Mouse (Mus musculus): ENCODE measurements around the gene Fancg. TPM values are rescaled to one million over a fixed set of nuclear protein-coding genes. Genes with fewer than 3 reads are reported as not detected.

The Fancg gene
- polyA plus RNA-seq, 1 experiment: 36.7 TPM

GRCm38 (mm10) chr4:42958942-42959341, 51.4 kb downstream of the Fancg start:
- no peak overlapping the region for H3K27ac ChIP-seq (ENCODE audit: insufficient read depth, low read length)
- H3K27me3 ChIP-seq (ENCODE audit: control insufficient read depth, insufficient read depth, low read length): no peaks in the 10 kb centered on the region
- TF ChIP-seq POLR2A (IDR thresholded peaks at IDR 0.05; ENCODE audit: borderline replicate concordance, insufficient read depth, low read length) (peak; percentile 6; the same call in 1 of the 2 replicates), CTCF (IDR thresholded peaks at IDR 0.05; ENCODE audit: borderline replicate concordance, insufficient read depth, low read depth, low read length) (no peak)
- H3K4me3 ChIP-seq (replicated peaks; ENCODE audit: insufficient read depth, low read depth, low read length): no peak overlapping the region
- DNase-seq: no peak
- peaks cover 7% of the 10 kb centered on the region for H3K4me1 ChIP-seq (ENCODE audit: control insufficient read depth, insufficient read depth, low read length)
- 32% methylated on average over 8 of the region's 8 CpGs for WGBS

- H3K27me3 ChIP-seq (ENCODE audit: control insufficient read depth, insufficient read depth, low read length): no peaks in the 10 kb centered on the region
- no peak overlapping the region for H3K27ac ChIP-seq (ENCODE audit: insufficient read depth, low read length)
- H3K4me1 ChIP-seq (ENCODE audit: control insufficient read depth, insufficient read depth, low read length): peaks cover 16% of the 10 kb centered on the region
- WGBS: 72% methylated on average over 8 of the region's 8 CpGs
- no peak overlapping the region for H3K4me3 ChIP-seq (replicated peaks; ENCODE audit: insufficient read depth, low read depth, low read length)
- no peak for DNase-seq
- no peak for TF ChIP-seq CTCF (IDR thresholded peaks at IDR 0.05; ENCODE audit: borderline replicate concordance, insufficient read depth, low read depth, low read length)
- TF ChIP-seq POLR2A (IDR thresholded peaks at IDR 0.05; ENCODE audit: borderline replicate concordance, insufficient read depth, low read length): no peak
These were observed 52.3 kb downstream of the Fancg start for GRCm38 (mm10) chr4:42957979-42958378.

DNA sequence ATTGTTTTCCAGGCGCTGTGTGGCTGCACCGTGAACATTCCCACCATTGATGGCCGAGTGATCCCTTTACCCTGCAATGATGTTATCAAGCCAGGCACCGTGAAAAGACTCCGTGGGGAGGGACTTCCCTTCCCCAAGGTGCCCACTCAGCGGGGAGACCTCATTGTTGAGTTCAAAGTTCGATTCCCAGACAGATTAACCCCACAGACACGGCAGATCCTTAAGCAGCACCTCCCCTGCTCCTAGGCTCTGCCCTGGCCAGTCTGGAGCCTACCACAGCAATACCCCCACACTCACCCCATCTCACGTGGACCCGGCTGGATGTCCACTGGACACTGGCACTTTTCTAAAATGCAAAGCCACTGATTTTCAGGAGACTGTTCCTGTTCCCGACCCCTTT, 53.0 kb downstream of the Fancg start:
- 69% methylated on average over 11 of the region's 11 CpGs for WGBS
- no peak for DNase-seq
- H3K27me3 ChIP-seq (ENCODE audit: control insufficient read depth, insufficient read depth, low read length): no peaks in the 10 kb centered on the region
- H3K27ac ChIP-seq (ENCODE audit: insufficient read depth, low read length): no peak overlapping the region
- peaks cover 23% of the 10 kb centered on the region for H3K4me1 ChIP-seq (ENCODE audit: control insufficient read depth, insufficient read depth, low read length)
- no peak overlapping the region for H3K4me3 ChIP-seq (replicated peaks; ENCODE audit: insufficient read depth, low read depth, low read length)
- TF ChIP-seq POLR2A (IDR thresholded peaks at IDR 0.05; ENCODE audit: borderline replicate concordance, insufficient read depth, low read length) (no peak), CTCF (IDR thresholded peaks at IDR 0.05; ENCODE audit: borderline replicate concordance, insufficient read depth, low read depth, low read length) (no peak)

DNA sequence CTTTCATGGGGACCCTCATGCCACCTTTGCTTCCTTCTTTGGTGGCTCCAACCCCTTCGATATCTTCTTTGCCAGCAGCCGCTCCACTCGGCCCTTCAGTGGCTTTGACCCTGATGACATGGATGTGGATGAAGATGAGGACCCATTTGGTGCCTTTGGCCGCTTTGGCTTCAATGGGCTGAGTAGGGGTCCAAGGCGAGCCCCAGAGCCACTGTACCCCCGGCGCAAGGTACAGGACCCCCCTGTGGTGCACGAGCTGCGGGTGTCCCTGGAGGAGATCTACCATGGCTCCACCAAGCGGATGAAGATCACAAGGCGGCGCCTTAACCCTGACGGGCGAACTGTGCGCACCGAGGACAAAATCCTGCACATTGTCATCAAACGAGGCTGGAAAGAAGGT, 53.7 kb downstream of the Fancg start:
- Histone ChIP-seq H3K4me3 (replicated peaks; ENCODE audit: insufficient read depth, low read depth, low read length) (no peak overlapping the region), H3K4me1 (ENCODE audit: control insufficient read depth, insufficient read depth, low read length) (peaks cover 30% of the 10 kb centered on the region), H3K27ac (ENCODE audit: insufficient read depth, low read length) (no peak overlapping the region), H3K27me3 (ENCODE audit: control insufficient read depth, insufficient read depth, low read length) (no peaks in the 10 kb centered on the region)
- DNase-seq: no peak
- TF ChIP-seq CTCF (IDR thresholded peaks at IDR 0.05; ENCODE audit: borderline replicate concordance, insufficient read depth, low read depth, low read length) (no peak), POLR2A (IDR thresholded peaks at IDR 0.05; ENCODE audit: borderline replicate concordance, insufficient read depth, low read length) (no peak)
- WGBS: 91% methylated on average over 17 of the region's 17 CpGs

- no peak for TF ChIP-seq CTCF (IDR thresholded peaks at IDR 0.05; ENCODE audit: borderline replicate concordance, insufficient read depth, low read depth, low read length)
- TF ChIP-seq POLR2A (IDR thresholded peaks at IDR 0.05; ENCODE audit: borderline replicate concordance, insufficient read depth, low read length): no peak
- WGBS: 91% methylated on average over 3 of the region's 3 CpGs
- Histone ChIP-seq H3K4me3 (replicated peaks; ENCODE audit: insufficient read depth, low read depth, low read length) (no peak overlapping the region), H3K27me3 (ENCODE audit: control insufficient read depth, insufficient read depth, low read length) (no peaks in the 10 kb centered on the region), H3K27ac (ENCODE audit: insufficient read depth, low read length) (no peak overlapping the region), H3K4me1 (ENCODE audit: control insufficient read depth, insufficient read depth, low read length) (peaks cover 38% of the 10 kb centered on the region)
- DNase-seq: no peak
These were observed 55.1 kb downstream of the Fancg start for GRCm38 (mm10) chr4:42955200-42955599.

- 0 out of 2 replicates have a peak overlapping the region, but pooled peaks have one; percentile 13 for H3K27ac ChIP-seq (ENCODE audit: insufficient read depth, low read length)
- H3K4me1 ChIP-seq (ENCODE audit: control insufficient read depth, insufficient read depth, low read length): peaks cover 38% of the 10 kb centered on the region
- TF ChIP-seq CTCF (IDR thresholded peaks at IDR 0.05; ENCODE audit: borderline replicate concordance, insufficient read depth, low read depth, low read length): peak; percentile 92
- no peak for TF ChIP-seq POLR2A (IDR thresholded peaks at IDR 0.05; ENCODE audit: borderline replicate concordance, insufficient read depth, low read length)
- H3K4me3 ChIP-seq (replicated peaks; ENCODE audit: insufficient read depth, low read depth, low read length): peak overlapping the region; percentile 34
- peak; percentile 74 to 86 for DNase-seq
- H3K27me3 ChIP-seq (ENCODE audit: control insufficient read depth, insufficient read depth, low read length): no peaks in the 10 kb centered on the region
- 3% methylated on average over 10 of the region's 10 CpGs for WGBS
These were observed 56.0 kb downstream of the Fancg start for GRCm38 (mm10) chr4:42954297-42954696.

- 9% methylated on average over 10 of the region's 10 CpGs for WGBS
- peak; percentile 58 to 62 for DNase-seq
- H3K27ac ChIP-seq (ENCODE audit: insufficient read depth, low read length): peak overlapping the region; percentile 62
These were observed 56.7 kb downstream of the Fancg start for GRCm38 (mm10) chr4:42953435-42954094.

GRCm38 (mm10) chr4:42952563-42952962, 57.7 kb downstream of the Fancg start:
- WGBS: 59% methylated on average over 7 of the region's 7 CpGs
- H3K27ac ChIP-seq (ENCODE audit: insufficient read depth, low read length): peak overlapping the region; percentile 62
- TF ChIP-seq CTCF (IDR thresholded peaks at IDR 0.05; ENCODE audit: borderline replicate concordance, insufficient read depth, low read depth, low read length) (no peak), POLR2A (IDR thresholded peaks at IDR 0.05; ENCODE audit: borderline replicate concordance, insufficient read depth, low read length) (no peak)
- DNase-seq: no peak
- peaks cover 38% of the 10 kb centered on the region for H3K4me1 ChIP-seq (ENCODE audit: control insufficient read depth, insufficient read depth, low read length)
- no peak overlapping the region for H3K4me3 ChIP-seq (replicated peaks; ENCODE audit: insufficient read depth, low read depth, low read length)
- no peaks in the 10 kb centered on the region for H3K27me3 ChIP-seq (ENCODE audit: control insufficient read depth, insufficient read depth, low read length)

More at GRCm38 (mm10) chr4:42953435-42954094, 56.7 kb downstream of the Fancg start:
- H3K27me3 ChIP-seq (ENCODE audit: control insufficient read depth, insufficient read depth, low read length): no peaks in the 10 kb centered on the region
- peak overlapping the region; percentile 21 for H3K4me3 ChIP-seq (replicated peaks; ENCODE audit: insufficient read depth, low read depth, low read length)
- TF ChIP-seq CTCF (IDR thresholded peaks at IDR 0.05; ENCODE audit: borderline replicate concordance, insufficient read depth, low read depth, low read length) (no peak), POLR2A (IDR thresholded peaks at IDR 0.05; ENCODE audit: borderline replicate concordance, insufficient read depth, low read length) (no peak)
- peaks cover 38% of the 10 kb centered on the region for H3K4me1 ChIP-seq (ENCODE audit: control insufficient read depth, insufficient read depth, low read length)

Other genes with a start within 250 kb of the Fancg start
- not detected in 2 replicates for gene Ccl21a, start 236.5 kb downstream of the Fancg start, polyA plus RNA-seq (2012; rRNA removed)
- gene Fam205a1, start 156.6 kb downstream of the Fancg start, polyA plus RNA-seq (2012; rRNA removed): 0.35 and 0.59 TPM in 2 replicates
- 0.10 and 0.11 TPM in 2 replicates for gene Gm12394, start 153.7 kb downstream of the Fancg start, polyA plus RNA-seq (2012; rRNA removed)
- gene Fam205c, start 136.3 kb downstream of the Fancg start, polyA plus RNA-seq (2012; rRNA removed): 0.10 TPM in 1 of 2 replicates, not detected in the other
- gene Phf24, start 93.8 kb downstream of the Fancg start, polyA plus RNA-seq (2012; rRNA removed): 79.9 and 84.1 TPM in 2 replicates
- 55.0 and 58.7 TPM in 2 replicates for gene Dnajb5, start 60.7 kb downstream of the Fancg start, polyA plus RNA-seq (2012; rRNA removed)
- not detected in 2 replicates for gene 1700022I11Rik, start 40.9 kb downstream of the Fancg start, polyA plus RNA-seq (2012; rRNA removed)
- 196 and 200 TPM in 2 replicates for gene Vcp, start 10.0 kb downstream of the Fancg start, polyA plus RNA-seq (2012; rRNA removed)
- 35.8 and 35.9 TPM in 2 replicates for gene Pigo, start 15.3 kb upstream of the Fancg start, polyA plus RNA-seq (2012; rRNA removed)
- gene Stoml2, start 21.2 kb upstream of the Fancg start, polyA plus RNA-seq (2012; rRNA removed): 138 and 142 TPM in 2 replicates
- 29.9 and 32.5 TPM in 2 replicates for gene Fam214b, start 35.7 kb upstream of the Fancg start, polyA plus RNA-seq (2012; rRNA removed)
- gene Unc13b, start 48.4 kb upstream of the Fancg start, polyA plus RNA-seq (2012; rRNA removed): 12.8 and 14.5 TPM in 2 replicates

All from cerebellum, adult 2 months (tissue).